8 mouse cellular contexts compared by ENCODE assay signal in the genomic region with DNA sequence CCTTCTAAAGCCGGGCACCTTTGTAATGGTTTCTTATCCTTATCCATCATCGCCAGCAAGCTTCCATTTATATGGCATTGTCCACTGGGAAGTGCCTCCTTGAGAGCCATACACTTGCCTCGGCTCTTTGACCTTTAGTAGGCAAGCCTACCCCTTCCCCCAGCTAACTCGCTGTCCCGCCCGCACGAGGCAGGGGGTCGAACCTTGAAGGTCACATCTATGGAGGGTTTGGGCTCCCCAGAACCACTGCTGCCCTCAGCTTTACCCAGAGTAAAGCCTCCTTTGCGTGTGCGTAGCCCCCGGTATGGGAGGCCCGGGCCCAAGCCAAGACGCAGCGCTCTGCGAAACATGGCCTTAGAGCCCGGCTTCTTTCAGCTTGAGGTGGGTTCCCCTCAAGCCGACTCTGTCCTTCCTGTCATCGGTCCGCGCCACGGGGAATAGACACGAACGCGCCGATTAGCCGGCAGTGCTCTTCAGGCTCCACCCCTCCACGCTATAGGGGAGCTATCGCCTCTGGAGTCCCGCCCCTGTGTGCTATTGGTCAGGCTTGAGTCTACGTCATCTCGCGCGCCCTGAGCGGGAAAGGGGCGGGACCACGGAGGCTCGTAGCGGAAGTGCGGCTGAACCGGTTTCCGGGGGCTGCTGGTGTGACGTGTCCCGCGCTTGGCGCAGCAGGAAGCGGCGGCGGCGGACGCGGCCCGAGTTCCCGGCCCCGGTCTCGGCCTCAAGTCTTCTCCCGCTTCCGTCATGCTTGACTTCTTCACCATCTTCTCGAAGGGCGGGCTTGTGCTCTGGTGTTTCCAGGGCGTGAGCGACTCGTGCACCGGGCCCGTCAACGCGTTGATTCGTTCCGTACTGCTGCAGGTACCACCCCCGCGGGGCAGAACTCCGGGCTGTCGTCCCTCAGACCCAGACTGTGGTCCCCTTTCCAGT. TPM values are rescaled to one million over a fixed set of nuclear protein-coding genes. Genes with fewer than 3 reads are reported as not detected.
DNase-seq lines count a peak whose midpoint lies in the region; ATAC-seq and TF ChIP-seq lines count a peak whose summit lies in the region.

A gene (minus strand): TSS at position 514 of the 933 bp plus-strand sequence.

- peak; percentile 96 for ATAC-seq in Patski
- peak; percentile 100 for ATAC-seq in hindbrain, embryonic 13.5 days (ENCODE audit: low FRiP score)

- TF ChIP-seq CTCF in Patski (IDR thresholded peaks at IDR 0.05): no peak

- in situ Hi-C loops in Patski (cut with MboI; ENCODE audit: low pct_unique_long_range_greater_than_20kb): no loop called here

- H3K36me3 ChIP-seq in hindbrain, embryonic 13.5 days: peaks cover 61% of the 10 kb centered on the region

- H3K27me3 ChIP-seq in Patski: no peaks in the 10 kb centered on the region
- H3K27me3 ChIP-seq in hindbrain, embryonic 13.5 days: no peaks in the 10 kb centered on the region

- peak within 1 kb of the TSS; percentile 84 for H3K4me3 ChIP-seq in hindbrain, embryonic 13.5 days

- H3K27ac ChIP-seq in hindbrain, embryonic 13.5 days: peak within 1 kb of the TSS; percentile 94

- no peaks in the 10 kb centered on the region for H3K9me3 ChIP-seq in hindbrain, embryonic 13.5 days

- H3K4me2 ChIP-seq in hindbrain, embryonic 13.5 days: peak within 1 kb of the TSS; percentile 89

- CTCF ChIA-PET in Patski (lab: Charles Lee): interaction anchor here (1.2 kb wide), 1 partner anchor 11 kb away, joined by 9 read pairs; a partner anchor contains a TSS

- peaks cover 21% of the 10 kb centered on the region for H3K4me1 ChIP-seq in hindbrain, embryonic 13.5 days (replicated peaks)

- under 1% methylated on average over 72 of the region's 72 CpGs for WGBS in hindbrain, embryonic 13.5 days

- DNase-seq in Patski (ENCODE audit: low read depth, low spot score): peak; percentile 83
- DNase-seq in cerebellum, postnatal 14 days: peak; percentile 99
- peak; percentile 98 to 99 for DNase-seq in frontal cortex, postnatal 14 days (ENCODE audit: low spot score in 2 of 2)
- peak; percentile 94 to 97 for DNase-seq in layer of hippocampus, postnatal 25 days (ENCODE audit: extremely low spot score in 1 of 2, low spot score in 1 of 2)
- DNase-seq in lung, postnatal 25 days (ENCODE audit: low spot score): peak; percentile 99
- peak; percentile 100 for DNase-seq in retina, embryonic 14.5 days (ENCODE audit: low spot score)
- peak; percentile 99 for DNase-seq in thymus, postnatal 4 days

- POLR2A ChIA-PET in Patski (lab: Charles Lee): interaction anchor here (1.0 to 3.5 kb wide), 2 partner anchors 10 to 54 kb away, joined by 3 to 21 read pairs; a partner anchor contains a TSS

- peak within 1 kb of the TSS; percentile 90 for H3K9ac ChIP-seq in hindbrain, embryonic 13.5 days

RNA-seq across cellular contexts. Expression of the gene that starts here (rescaled TPM):
- polyA plus RNA-seq in Patski (2021): 38.8 TPM
- 46.8 and 52.4 TPM in 2 replicates for polyA plus RNA-seq in hindbrain, embryonic 13.5 days (2015; fragmentation: Nextera tagmentation; extraction: Ambion mirVana)
- total RNA-seq in layer of hippocampus, postnatal 25 days (2021): 10 to 100 TPM; 34.3 to 34.5 TPM

Comparison
In these comparisons a context has a peak if more than half of its experiments do, and no peak if none do; other contexts are left out.
1. Peak in every context shown above with its lines: DNase-seq, ATAC-seq, H3K4me3 ChIP-seq and H3K27ac ChIP-seq.